Mouse (Mus musculus) induced T-regulatory cell, adult 2 months (primary cell): ENCODE results near the gene Mrps12.
"Not testable (repeated sequence)": the region's sequence is repeated elsewhere in the genome, so short reads cannot be mapped to it uniquely, and the experiment has no call there.

Source experiments
- DNase-seq: peaks from one replicate; pipeline ENCODE4 v3.0.0-alpha.2; 2012; ENCODE audit warnings: low read depth

Gene Mrps12

GRCm38 (mm10) chr7:28702601-28703143, 38.9 kb downstream of the Mrps12 start:
- peak; percentile 64 for DNase-seq

GRCm38 (mm10) chr7:28701306-28701705, 40.3 kb downstream of the Mrps12 start:
- DNase-seq, result not testable (repeated sequence)

- DNase-seq, result no peak
Measured at GRCm38 (mm10) chr7:28700269-28700668, 41.4 kb downstream of the Mrps12 start.

GRCm38 (mm10) chr7:28697277-28697676, 44.3 kb downstream of the Mrps12 start:
- DNase-seq, result no peak

GRCm38 (mm10) chr7:28694966-28695511, 46.6 kb downstream of the Mrps12 start:
- peak; percentile 45 for DNase-seq

- peak; percentile 56 for DNase-seq
Measured at GRCm38 (mm10) chr7:28694423-28694822, 47.2 kb downstream of the Mrps12 start.

- peak; percentile 99 for DNase-seq
Measured at GRCm38 (mm10) chr7:28693321-28693966, 48.2 kb downstream of the Mrps12 start.

GRCm38 (mm10) chr7:28692545-28693320, 48.9 kb downstream of the Mrps12 start, which contains the start of gene Fbxo27:
Gene Fbxo27, plus strand, starts transcription at chr7:28692849.
- DNase-seq, result no peak

- no peak for DNase-seq
Measured at GRCm38 (mm10) chr7:28691075-28691474, 50.5 kb downstream of the Mrps12 start.
